8 mouse cellular contexts compared by ENCODE assay signal in genomic region chr10:79669576-79670057, GRCm38 (mm10). TPM values are rescaled to one million over a fixed set of nuclear protein-coding genes. Genes with fewer than 3 reads are reported as not detected.
DNase-seq lines count a peak whose midpoint lies in the region; ATAC-seq and TF ChIP-seq lines count a peak whose summit lies in the region.

No protein-coding gene starts in this region.

- H3K4me2 ChIP-seq in forebrain, embryonic 14.5 days (ENCODE audit: low read length), result peak overlapping the region; percentile 97

- under 1% methylated on average over 46 of the region's 47 CpGs for WGBS in forebrain, embryonic 14.5 days

- H3K9me3 ChIP-seq in G1E (replicated peaks), result no peaks in the 10 kb centered on the region
- H3K9me3 ChIP-seq in forebrain, embryonic 14.5 days (replicated peaks; ENCODE audit: control insufficient read depth, low read length), result no peaks in the 10 kb centered on the region

- no peak for TF ChIP-seq CTCF in G1E (IDR thresholded peaks at IDR 0.05; ENCODE audit: low read depth, low read length)

- H3K4me3 ChIP-seq in G1E (ENCODE audit: low read depth, low read length), result peak overlapping the region; percentile 95
- peak overlapping the region; percentile 93 for H3K4me3 ChIP-seq in forebrain, embryonic 14.5 days (ENCODE audit: low read depth, low read length)

- peak; percentile 16; the same call in 1 of the 2 replicates for ATAC-seq in G1E (ENCODE audit: extremely low read depth, insufficient number of reproducible peaks, low FRiP score, poor library complexity, severe bottlenecking)
- ATAC-seq in forebrain, embryonic 14.5 days, result peak; percentile 67
- peak; percentile 1 to 30; a peak in 1 of 4 replicates for ATAC-seq in hematopoietic stem cell, adult 5-6 weeks (replicated peaks in 1 of 2; ENCODE audit: insufficient read depth in 1 of 2, low FRiP score in 2 of 2, low TSS enrichment in 1 of 2, low read depth in 1 of 2, poor library complexity in 2 of 2, severe bottlenecking in 2 of 2)

- DNase-seq in G1E (ENCODE audit: low spot score), result peak; percentile 57
- peak; percentile 76 for DNase-seq in cerebellum, adult 11 months
- DNase-seq in forebrain, embryonic 14.5 days (ENCODE audit: low spot score), result peak; percentile 90
- DNase-seq in layer of hippocampus, adult 9-11 months, result peak; percentile 81
- DNase-seq in lung, postnatal 10 days, result peak; percentile 75
- DNase-seq in retina, embryonic 14.5 days (ENCODE audit: low spot score), result peak; percentile 83
- peak; percentile 79 to 82 for DNase-seq in thymus, postnatal 36 days

- H3K27ac ChIP-seq in forebrain, embryonic 14.5 days (ENCODE audit: low read depth, low read length), result peak overlapping the region; percentile 95

- peaks cover 16% of the 10 kb centered on the region for H3K27me3 ChIP-seq in G1E (ENCODE audit: insufficient read depth, low read length)
- H3K27me3 ChIP-seq in forebrain, embryonic 14.5 days (replicated peaks; ENCODE audit: control insufficient read depth, insufficient read depth, low read length), result no peaks in the 10 kb centered on the region

- H3K4me1 ChIP-seq in G1E (ENCODE audit: insufficient read depth, low read depth, low read length), result peaks cover 35% of the 10 kb centered on the region
- H3K4me1 ChIP-seq in forebrain, embryonic 14.5 days (ENCODE audit: control insufficient read depth, insufficient read depth, low read length), result peaks cover 12% of the 10 kb centered on the region

- H3K9ac ChIP-seq in forebrain, embryonic 14.5 days (ENCODE audit: low read length), result peak overlapping the region; percentile 93

- H3K36me3 ChIP-seq in G1E (replicated peaks), result peaks cover 33% of the 10 kb centered on the region
- 0 out of 2 replicates have a peak, but pooled peaks cover 2% of the 10 kb centered on the region for H3K36me3 ChIP-seq in forebrain, embryonic 14.5 days (ENCODE audit: control insufficient read depth, insufficient read depth, low read length)

RNA-seq across cellular contexts. Expression of gene Tpgs1, which starts 0.4 kb away (rescaled TPM):
- 13.9 and 20.2 TPM in 2 replicates for total RNA-seq in G1E (2014; fragmentation: Nextera tagmentation)
- 11.6 and 15.5 TPM in 2 replicates for total RNA-seq in G1E (2017)
- polyA plus RNA-seq in G1E (2012), result 78.0 and 91.9 TPM in 2 replicates
- polyA plus RNA-seq in forebrain, embryonic 14.5 days (2014; fragmentation: Nextera tagmentation; extraction: Ambion mirVana), result 101 and 105 TPM in 2 replicates
- total RNA-seq in hematopoietic stem cell, adult 5-6 weeks (2017), result 0.50 and 7.2 TPM in 2 replicates

RNA-seq across cellular contexts. Expression of gene Madcam1, which starts 5.3 kb away (rescaled TPM):
- total RNA-seq in G1E (2014; fragmentation: Nextera tagmentation) (not detected in 2 replicates), G1E (2017) (not detected in 2 replicates)
- not detected in 2 replicates for polyA plus RNA-seq in G1E (2012)
- polyA plus RNA-seq in forebrain, embryonic 14.5 days (2014; fragmentation: Nextera tagmentation; extraction: Ambion mirVana), result 1.1 and 1.2 TPM in 2 replicates
- total RNA-seq in hematopoietic stem cell, adult 5-6 weeks (2017), result not detected in 2 replicates

RNA-seq across cellular contexts. Expression of gene Cdc34, which starts 12.4 kb away (rescaled TPM):
- total RNA-seq in G1E (2014; fragmentation: Nextera tagmentation), result 81.7 and 86.7 TPM in 2 replicates
- total RNA-seq in G1E (2017), result 132 and 136 TPM in 2 replicates
- 492 and 603 TPM in 2 replicates for polyA plus RNA-seq in G1E (2012)
- polyA plus RNA-seq in forebrain, embryonic 14.5 days (2014; fragmentation: Nextera tagmentation; extraction: Ambion mirVana), result 76.0 and 76.9 TPM in 2 replicates
- 64.2 and 65.0 TPM in 2 replicates for total RNA-seq in hematopoietic stem cell, adult 5-6 weeks (2017)

RNA-seq across cellular contexts. Expression of gene Gzmm, which starts 19.2 kb away (rescaled TPM):
- not detected in 2 replicates for total RNA-seq in G1E (2014; fragmentation: Nextera tagmentation)
- 0.33 and 0.46 TPM in 2 replicates for total RNA-seq in G1E (2017)
- 0.19 and 0.28 TPM in 2 replicates for polyA plus RNA-seq in G1E (2012)
- polyA plus RNA-seq in forebrain, embryonic 14.5 days (2014; fragmentation: Nextera tagmentation; extraction: Ambion mirVana), result 1.4 and 1.5 TPM in 2 replicates
- 0.94 TPM in 1 of 2 replicates, not detected in the other for total RNA-seq in hematopoietic stem cell, adult 5-6 weeks (2017)

RNA-seq across cellular contexts. Expression of gene Odf3l2, which starts 24.1 kb away (rescaled TPM):
- total RNA-seq in G1E (2014; fragmentation: Nextera tagmentation) (not detected in 2 replicates), G1E (2017) (0.11 TPM in 1 of 2 replicates, not detected in the other)
- polyA plus RNA-seq in G1E (2012), result not detected in 2 replicates
- polyA plus RNA-seq in forebrain, embryonic 14.5 days (2014; fragmentation: Nextera tagmentation; extraction: Ambion mirVana), result 0.14 and 0.17 TPM in 2 replicates
- not detected in 2 replicates for total RNA-seq in hematopoietic stem cell, adult 5-6 weeks (2017)

Comparison
In these comparisons a context has a peak if more than half of its experiments do, and no peak if none do; other contexts are left out.
1. Peak in every context shown above with its lines: DNase-seq, ATAC-seq, H3K4me3 ChIP-seq and H3K27ac ChIP-seq.
2. ATAC-seq: peak in every context shown above with its lines; median percentile 67 in forebrain, embryonic 14.5 days; 16 in G1E; 16 in hematopoietic stem cell, adult 5-6 weeks.